Mouse (Mus musculus): ENCODE data around the gene Olfr740. TPM values are rescaled to one million over a fixed set of nuclear protein-coding genes. Genes with fewer than 3 reads are reported as not detected.

Gene Olfr740
- not detected for total RNA-seq (2023)

DNA sequence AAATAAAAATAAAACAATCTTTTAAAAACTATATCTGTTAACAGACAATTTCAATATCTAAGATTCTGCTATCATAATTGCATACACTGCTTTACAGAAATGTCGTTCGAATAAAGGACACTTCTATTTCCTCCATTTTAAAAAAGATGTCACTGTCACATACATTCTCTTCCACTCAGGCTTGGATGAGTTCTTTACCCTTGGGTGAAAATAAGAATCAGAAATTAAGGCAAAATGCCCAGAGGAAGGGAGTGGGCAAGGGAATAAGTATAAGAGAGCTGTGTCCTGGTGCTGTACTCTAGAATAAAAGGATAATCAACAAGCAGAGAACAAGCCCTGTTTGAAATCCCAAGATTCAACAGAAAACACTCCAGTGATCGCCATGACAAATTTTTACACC, at the start of gene Olfr740:
Olfr740 (plus strand) TSS at position 301 of the 400 bp plus-strand sequence.

DNA sequence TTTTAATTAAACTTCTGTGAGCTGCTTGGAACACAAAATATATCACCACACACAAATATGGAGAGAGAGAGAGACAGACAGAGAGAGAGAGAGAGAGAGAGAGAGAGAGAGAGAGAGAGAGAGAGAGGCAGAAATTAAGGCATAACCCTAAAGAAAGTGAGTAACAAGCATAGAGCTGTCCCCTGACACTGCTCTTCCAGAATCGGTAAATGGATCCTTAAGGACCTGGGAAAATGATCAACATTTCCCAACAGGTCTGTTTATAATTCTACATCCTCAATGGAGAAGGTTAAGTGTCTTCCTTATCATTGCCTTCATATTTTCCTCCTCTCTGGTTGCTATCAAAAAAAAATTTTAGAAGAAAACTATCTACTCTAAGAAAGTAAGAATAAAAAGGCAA, 38.1 kb upstream of the Olfr740 start, which contains the start of gene Olfr738:
Olfr738 (plus strand) TSS at position 301 of the 400 bp plus-strand sequence.

DNA sequence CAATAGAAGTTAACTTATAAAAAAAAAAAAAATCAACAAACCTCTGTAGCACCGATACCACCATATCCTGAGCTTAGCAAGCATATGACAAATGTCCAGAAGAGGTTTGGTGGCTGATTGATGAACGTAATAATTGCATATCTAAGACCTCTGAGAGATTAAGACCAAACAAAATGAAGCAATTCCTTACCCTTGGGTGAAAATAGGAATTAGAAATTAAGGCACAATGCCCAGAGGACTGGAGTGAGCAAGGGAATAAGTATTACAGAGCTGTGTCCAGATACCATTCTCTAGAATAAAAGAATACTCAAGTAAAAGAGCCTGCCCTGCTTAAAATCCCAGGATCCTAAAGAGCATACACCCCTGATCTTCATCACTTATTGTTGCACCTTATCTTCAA, 27.0 kb upstream of the Olfr740 start, which contains the start of gene Olfr739:
Olfr739 (plus strand) TSS at position 301 of the 400 bp plus-strand sequence.

DNA sequence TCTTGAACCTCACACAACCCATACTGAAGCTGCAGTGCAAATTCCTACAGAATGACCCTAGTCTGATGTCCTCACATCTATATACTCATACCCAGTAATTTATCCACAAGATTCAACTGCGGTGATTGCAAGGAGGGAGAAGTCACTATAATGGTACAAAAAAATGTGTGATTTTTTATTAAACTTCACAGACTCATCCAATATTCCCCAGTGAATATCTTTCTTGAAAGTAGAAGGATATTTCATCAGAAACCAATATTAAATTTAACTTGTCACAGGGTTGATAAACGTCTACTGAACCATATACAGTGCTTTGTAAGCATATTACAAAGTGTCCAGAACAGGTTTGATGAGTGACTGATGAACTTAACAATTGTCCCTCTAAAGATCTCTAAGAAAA, 27.1 kb downstream of the Olfr740 start, which contains the start of gene Olfr741:
Olfr741 (plus strand) TSS at position 301 of the 400 bp plus-strand sequence.

DNA sequence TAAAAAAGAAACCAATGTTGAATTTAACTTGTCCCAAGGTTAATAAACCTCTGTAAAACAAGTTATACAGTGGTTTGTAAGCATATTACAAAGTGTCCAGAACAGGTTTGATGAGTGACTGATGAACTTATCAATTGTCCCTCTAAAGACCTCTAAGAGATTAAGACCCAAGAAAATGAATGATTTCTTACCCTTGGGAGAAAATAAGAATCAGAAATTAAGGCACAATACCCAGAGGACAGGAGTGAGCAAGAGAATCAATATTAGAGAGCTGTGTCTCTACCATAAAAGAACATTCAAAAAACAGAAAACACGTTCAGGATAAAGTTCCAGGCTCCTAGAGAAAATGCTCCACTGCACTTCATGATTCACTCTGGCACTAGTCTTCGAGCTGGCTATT, 58.0 kb downstream of the Olfr740 start, which contains the start of gene Olfr742:
Olfr742 (plus strand) TSS at position 301 of the 400 bp plus-strand sequence.

Other genes with a start within 250 kb of the Olfr740 start
- gene Olfr731, start 203.7 kb upstream of the Olfr740 start, total RNA-seq (2023): not detected
- gene Olfr732, start 161.3 kb upstream of the Olfr740 start, total RNA-seq (2023): not detected
- gene Olfr733, start 144.0 kb upstream of the Olfr740 start, total RNA-seq (2023): not detected
- not detected for gene Olfr734, start 118.8 kb upstream of the Olfr740 start, total RNA-seq (2023)
- not detected for gene Olfr735, start 96.7 kb upstream of the Olfr740 start, total RNA-seq (2023)
- 1 to 10 TPM; 5.0 to 5.4 TPM for gene Tlr11, start 87.6 kb upstream of the Olfr740 start, total RNA-seq (2023)
- not detected for gene Olfr736, start 64.4 kb upstream of the Olfr740 start, total RNA-seq (2023)
- not detected for gene Olfr738, start 38.0 kb upstream of the Olfr740 start, total RNA-seq (2023)
- gene Olfr739, start 26.9 kb upstream of the Olfr740 start, total RNA-seq (2023): not detected
- not detected for gene Olfr741, start 27.2 kb downstream of the Olfr740 start, total RNA-seq (2023)
- not detected for gene Olfr742, start 58.1 kb downstream of the Olfr740 start, total RNA-seq (2023)
- not detected for gene Olfr743, start 76.3 kb downstream of the Olfr740 start, total RNA-seq (2023)
- not detected for gene Olfr744, start 169.3 kb downstream of the Olfr740 start, total RNA-seq (2023)
- gene Olfr745, start 193.8 kb downstream of the Olfr740 start, total RNA-seq (2023): not detected
- not detected for gene Olfr746, start 201.5 kb downstream of the Olfr740 start, total RNA-seq (2023)
- not detected for gene Olfr747, start 247.7 kb downstream of the Olfr740 start, total RNA-seq (2023)